Mouse (Mus musculus): ENCODE measurements around the gene Plek. TPM values are rescaled to one million over a fixed set of nuclear protein-coding genes. Genes with fewer than 3 reads are reported as not detected.

The Plek gene
- polyA plus RNA-seq, 2 experiments from 2014 or later: 4.1 to 10.0 TPM

- ATAC-seq: no peak
Observed at GRCm38 (mm10) chr11:17000353-17001334, 51.5 kb downstream of the Plek start.

GRCm38 (mm10) chr11:16999933-17000332, 52.2 kb downstream of the Plek start:
- ATAC-seq: no peak

- ATAC-seq: no peak
Observed at GRCm38 (mm10) chr11:16999387-16999786, 52.8 kb downstream of the Plek start.

- no peak for ATAC-seq
Observed at GRCm38 (mm10) chr11:16997465-16997864, 54.7 kb downstream of the Plek start.

- no peak for ATAC-seq
Observed at GRCm38 (mm10) chr11:16996818-16997217, 55.4 kb downstream of the Plek start.

- no peak for ATAC-seq
Observed at GRCm38 (mm10) chr11:16992880-16993279, 59.3 kb downstream of the Plek start.

- ATAC-seq: no peak
Observed at GRCm38 (mm10) chr11:16989885-16990284, 62.3 kb downstream of the Plek start.

GRCm38 (mm10) chr11:16987745-16988328, 64.3 kb downstream of the Plek start:
- no peak for ATAC-seq

- ATAC-seq: no peak
Observed at GRCm38 (mm10) chr11:16986550-16987187, 65.5 kb downstream of the Plek start.

- no peak for ATAC-seq
Observed at GRCm38 (mm10) chr11:16978161-16978707, 73.9 kb downstream of the Plek start.

- ATAC-seq: no peak
Observed at GRCm38 (mm10) chr11:16977611-16978010, 74.6 kb downstream of the Plek start.

GRCm38 (mm10) chr11:16976937-16977336, 75.2 kb downstream of the Plek start:
- peak; percentile 19 for ATAC-seq

GRCm38 (mm10) chr11:16973086-16973485, 79.1 kb downstream of the Plek start:
- ATAC-seq: no peak

GRCm38 (mm10) chr11:16972027-16972426, 80.2 kb downstream of the Plek start:
- no peak for ATAC-seq

- no peak for ATAC-seq
Observed at GRCm38 (mm10) chr11:16969650-16970049, 82.5 kb downstream of the Plek start.

GRCm38 (mm10) chr11:16967806-16968205, 84.4 kb downstream of the Plek start:
- ATAC-seq: no peak

- ATAC-seq: no peak
Observed at GRCm38 (mm10) chr11:16958520-16958919, 93.7 kb downstream of the Plek start.

- peak; percentile 33 for ATAC-seq
Observed at GRCm38 (mm10) chr11:16957030-16957429, 95.2 kb downstream of the Plek start.

GRCm38 (mm10) chr11:16956115-16956862, 95.9 kb downstream of the Plek start:
- peak; percentile 69 for ATAC-seq

GRCm38 (mm10) chr11:16951761-16952010, 100.5 kb downstream of the Plek start:
- no peak for ATAC-seq

GRCm38 (mm10) chr11:16950976-16951760, 101.0 kb downstream of the Plek start, which contains the start of gene Fbxo48:
TSS of gene Fbxo48 (plus strand) at chr11:16951375.
- peak; percentile 99 for ATAC-seq
